21 mouse cellular contexts compared by ENCODE assay signal in the genomic region with DNA sequence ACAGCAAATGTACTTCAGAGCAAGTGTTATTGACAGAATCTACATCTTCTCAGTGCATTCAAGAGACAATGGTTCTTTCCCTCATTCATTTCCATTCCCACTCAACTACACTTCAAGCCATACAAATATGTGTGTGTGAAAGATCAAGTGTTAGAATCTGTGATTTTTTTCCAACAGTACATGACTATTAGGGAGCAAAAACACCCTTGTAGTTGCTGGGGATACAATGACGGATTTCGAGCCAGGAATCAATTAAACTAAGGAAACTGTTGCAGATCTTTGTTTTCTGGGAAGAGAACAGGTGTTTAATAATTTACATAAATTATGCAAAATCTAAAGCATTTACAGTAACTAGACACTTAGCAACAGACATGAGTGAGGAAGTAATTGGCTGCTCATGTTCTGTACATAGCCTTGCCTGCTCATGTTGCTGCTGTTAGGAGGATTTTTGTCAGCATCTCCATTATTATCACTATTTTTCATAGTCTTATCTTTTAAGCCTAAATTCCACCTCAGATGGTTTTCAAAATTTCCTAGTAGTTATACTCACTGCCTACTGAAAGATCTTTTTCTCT.
A peak's percentile ranks its signal among the peaks of the same experiment; 100 is the strongest.
DNase-seq lines count a peak whose midpoint lies in the region; ATAC-seq and TF ChIP-seq lines count a peak whose summit lies in the region.
"Had no signal": no experiment of that assay in that cellular context is flagged by ENCODE, and none has a peak within 500 bp of the region (broad histone marks: within the 10 kb centered on the region; RNA-seq: fewer than 3 reads in every experiment).

No protein-coding gene starts in this region.

- no peak overlapping the region for H3K9ac ChIP-seq in forebrain, embryonic 12.5 days
- H3K9ac ChIP-seq in forebrain, embryonic 15.5 days (replicated peaks): no peak overlapping the region
- H3K9ac ChIP-seq in forebrain, postnatal 0 days: no peak overlapping the region
- H3K9ac ChIP-seq: embryonic facial prominence, embryonic 12.5 days had no signal

- no peaks in the 10 kb centered on the region for H3K27me3 ChIP-seq in forebrain, embryonic 12.5 days
- H3K27me3 ChIP-seq in forebrain, embryonic 10.5 days (ENCODE audit: poor library complexity, severe bottlenecking): no peaks in the 10 kb centered on the region
- no peaks in the 10 kb centered on the region for H3K27me3 ChIP-seq in forebrain, embryonic 15.5 days
- H3K27me3 ChIP-seq in forebrain, postnatal 0 days (ENCODE audit: insufficient read depth, low read length): no peaks in the 10 kb centered on the region
- H3K27me3 ChIP-seq: CH12.LX; embryonic facial prominence, embryonic 12.5 days had no signal

- no peaks in the 10 kb centered on the region for H3K36me3 ChIP-seq in forebrain, embryonic 12.5 days (replicated peaks)
- H3K36me3 ChIP-seq in forebrain, embryonic 10.5 days (replicated peaks): no peaks in the 10 kb centered on the region
- H3K36me3 ChIP-seq in forebrain, embryonic 15.5 days: no peaks in the 10 kb centered on the region
- no peaks in the 10 kb centered on the region for H3K36me3 ChIP-seq in forebrain, postnatal 0 days (ENCODE audit: insufficient read depth)
- H3K36me3 ChIP-seq: embryonic facial prominence, embryonic 10.5 days; embryonic facial prominence, embryonic 12.5 days; G1E had no signal

- no peak for TF ChIP-seq CTCF in brain, embryonic 14.5 days (IDR thresholded peaks at IDR 0.05; ENCODE audit: borderline replicate concordance, extremely low read depth, insufficient read depth, insufficient read length)
- no peak for TF ChIP-seq CTCF in forebrain, postnatal 0 days (IDR thresholded peaks at IDR 0.05; ENCODE audit: low read depth)

- no peaks in the 10 kb centered on the region for H3K9me3 ChIP-seq in forebrain, embryonic 12.5 days
- H3K9me3 ChIP-seq in forebrain, embryonic 10.5 days: no peaks in the 10 kb centered on the region
- no peaks in the 10 kb centered on the region for H3K9me3 ChIP-seq in forebrain, embryonic 15.5 days
- H3K9me3 ChIP-seq in forebrain, postnatal 0 days (ENCODE audit: low read length): no peaks in the 10 kb centered on the region
- H3K9me3 ChIP-seq: embryonic facial prominence, embryonic 10.5 days; embryonic facial prominence, embryonic 12.5 days had no signal

- WGBS in forebrain, embryonic 12.5 days: 48% methylated on average over 2 of the region's 2 CpGs
- 91% methylated on average over 2 of the region's 2 CpGs for WGBS in forebrain, embryonic 10.5 days
- WGBS in forebrain, embryonic 15.5 days: 33% methylated on average over 2 of the region's 2 CpGs
- 29% methylated on average over 2 of the region's 2 CpGs for WGBS in forebrain, postnatal 0 days

- TF ChIP-seq POLR2A in brain, embryonic 14.5 days (IDR thresholded peaks at IDR 0.05; ENCODE audit: borderline replicate concordance, extremely low read depth, insufficient read depth, insufficient read length, poor library complexity, severe bottlenecking): no peak

- H3K4me1 ChIP-seq in forebrain, embryonic 12.5 days: no peaks in the 10 kb centered on the region
- no peaks in the 10 kb centered on the region for H3K4me1 ChIP-seq in forebrain, embryonic 10.5 days
- peaks cover 5% of the 10 kb centered on the region; the same call in 1 of the 2 replicates for H3K4me1 ChIP-seq in forebrain, embryonic 15.5 days
- H3K4me1 ChIP-seq in forebrain, postnatal 0 days (ENCODE audit: insufficient read depth): 0 out of 2 replicates have a peak, but pooled peaks cover 4% of the 10 kb centered on the region
- H3K4me1 ChIP-seq: embryonic facial prominence, embryonic 10.5 days; embryonic facial prominence, embryonic 12.5 days had no signal

- intact Hi-C loops in left cerebral cortex, postnatal 10 days (cut with DNase I): no loop called here

- no peak overlapping the region for H3K27ac ChIP-seq in forebrain, embryonic 12.5 days
- H3K27ac ChIP-seq in forebrain, embryonic 10.5 days: no peak overlapping the region
- no peak overlapping the region for H3K27ac ChIP-seq in forebrain, embryonic 15.5 days (replicated peaks)
- H3K27ac ChIP-seq in forebrain, postnatal 0 days (ENCODE audit: low read depth, low read length): no peak overlapping the region
- H3K27ac ChIP-seq: embryonic facial prominence, embryonic 10.5 days; embryonic facial prominence, embryonic 12.5 days had no signal

- no peak overlapping the region for H3K4me2 ChIP-seq in forebrain, embryonic 12.5 days
- no peak overlapping the region for H3K4me2 ChIP-seq in forebrain, embryonic 15.5 days (replicated peaks)
- H3K4me2 ChIP-seq in forebrain, postnatal 0 days (ENCODE audit: low read depth): no peak overlapping the region
- H3K4me2 ChIP-seq: embryonic facial prominence, embryonic 12.5 days had no signal

- peak; percentile 36; the same call in 1 of the 2 replicates for ATAC-seq in forebrain, embryonic 12.5 days (ENCODE audit: low FRiP score)
- ATAC-seq in forebrain, embryonic 15.5 days (replicated peaks): peak; percentile 32; the same call in 1 of the 2 replicates
- ATAC-seq in forebrain, postnatal 0 days: peak; percentile 43; the same call in 1 of the 2 replicates
- ATAC-seq: CD4-positive, CD25-positive, alpha-beta regulatory T cell, adult 4 months had no signal

- no peak overlapping the region for H3K4me3 ChIP-seq in forebrain, embryonic 12.5 days (replicated peaks)
- H3K4me3 ChIP-seq in forebrain, embryonic 10.5 days: no peak overlapping the region
- H3K4me3 ChIP-seq in forebrain, embryonic 15.5 days: no peak overlapping the region
- H3K4me3 ChIP-seq in forebrain, postnatal 0 days (ENCODE audit: low read depth, low read length): no peak overlapping the region
- H3K4me3 ChIP-seq: embryonic facial prominence, embryonic 10.5 days; embryonic facial prominence, embryonic 12.5 days had no signal

- no peak for DNase-seq in forebrain, embryonic 10.5 days (ENCODE audit: extremely low spot score, low spot score)
- peak; percentile 60 for DNase-seq in brain, embryonic 14.5 days (ENCODE audit: low read depth)
- no peak for DNase-seq in forebrain, postnatal 0 days
- no peak for DNase-seq in left cerebral cortex, postnatal 10 days (ENCODE audit: extremely low spot score in 1 of 2, low spot score in 2 of 2)
- no peak for DNase-seq in MN1 (ENCODE audit: low spot score)
- DNase-seq: adrenal gland, adult 2 months; adrenal gland, postnatal 10 days; adrenal gland, postnatal 25 days; B cell, adult 2 months; cerebellum, adult 11-12 months; cerebellum, adult 2 months; cerebellum, adult 9-10 months; cerebellum, postnatal 10 days; cerebellum, postnatal 25 days had no signal
